Mouse (Mus musculus) megakaryocyte, embryonic 14.5 days (primary cell): Measurements from ENCODE around the gene Emp1.

ENCODE experiments used
- FLI1 ChIP-seq: IDR thresholded peaks from 2 replicates; pipeline ENCODE4 v1.6.1; 2012; ENCODE audit warnings: low read length, inconsistent platforms, mixed read lengths
- GATA1 ChIP-seq: IDR thresholded peaks from 3 replicates; pipeline ENCODE4 v1.6.1; 2012; ENCODE audit warnings: mixed read lengths, low read length, inconsistent platforms, borderline replicate concordance

GRCm38 (mm10) chr6:135412649-135413048 is 50.3 kb downstream of the Emp1 start:
- TF ChIP-seq GATA1 (no peak), FLI1 (no peak)
